Mouse (Mus musculus) cerebellum, adult 2 months (tissue): ENCODE results near the gene Szt2.

Experiments
- CTCF ChIP-seq: fragments of 200-500 bp; IDR thresholded peaks from 2 replicates; pipeline ENCODE4 v1.5.1; 2011; ENCODE audit warnings: low read depth, mild to moderate bottlenecking, control low read depth, low read length, moderate library complexity, borderline replicate concordance; ENCODE audit not compliant: insufficient read depth
- POLR2A ChIP-seq: fragments of 200-500 bp; IDR thresholded peaks from 2 replicates; pipeline ENCODE4 v1.6.1; 2011; ENCODE audit warnings: low read length, control low read depth, borderline replicate concordance; ENCODE audit not compliant: insufficient read depth

- no peak for TF ChIP-seq CTCF
- no peak for TF ChIP-seq POLR2A
These were observed 73.1 kb downstream of the Szt2 start for GRCm38 (mm10) chr4:118335991-118336390.
